Mouse (Mus musculus) stomach, postnatal 0 days (tissue): ENCODE measurements around the gene Gabra4.

Experiments used
- CTCF ChIP-seq: IDR thresholded peaks from 2 replicates; pipeline ENCODE4 v1.5.1; 2016; ENCODE audit warnings: antibody characterized with exemption, low read depth, mild to moderate bottlenecking, moderate library complexity
- EP300 ChIP-seq: optimal IDR thresholded peaks from 2 replicates; pipeline ENCODE3; 2016; ENCODE audit warnings: antibody characterized with exemption

DNA sequence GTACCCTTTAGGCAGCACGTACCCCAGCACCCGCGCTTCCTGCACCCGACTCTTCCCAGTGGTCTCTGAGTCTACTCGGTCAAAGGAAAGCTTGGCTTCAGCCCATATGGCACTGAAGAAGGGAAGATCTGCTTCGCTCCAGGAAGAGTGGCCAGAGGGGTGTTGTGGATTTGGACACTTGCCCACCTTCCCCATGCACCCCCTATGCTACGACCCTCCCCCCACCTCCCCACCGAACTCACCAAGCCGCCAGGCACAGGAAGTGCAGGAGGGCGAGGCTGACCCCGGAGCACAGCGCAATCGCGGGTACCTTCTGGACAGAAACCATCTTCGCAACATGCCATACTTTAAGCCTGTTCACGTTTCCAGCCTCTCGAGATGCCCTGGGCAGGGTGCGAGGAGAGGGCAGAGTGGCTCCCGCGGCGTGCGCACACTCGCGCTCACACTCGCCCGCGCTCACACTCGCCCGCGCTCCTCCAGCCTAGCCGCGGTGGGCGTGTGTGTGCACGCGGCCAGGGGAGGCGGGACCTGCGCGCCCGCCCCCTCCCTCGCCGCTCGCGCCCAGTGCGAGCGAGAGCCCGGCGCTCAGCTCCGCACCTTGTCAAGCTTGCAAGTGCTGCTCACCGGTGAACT, 510 bp downstream of the Gabra4 start, which contains the start of gene Gabrb1:
- TF ChIP-seq CTCF: no peak
- TF ChIP-seq EP300: no peak
